Mouse (Mus musculus) bone marrow, adult 2 months (tissue): Measurements from ENCODE around the gene Itsn1. TPM values are rescaled to one million over a fixed set of nuclear protein-coding genes. Genes with fewer than 3 reads are reported as not detected.

Source experiments
- H3K27ac ChIP-seq: fragments of 200-500 bp; 2 replicates; pipeline ENCODE4 v1.5.1; 2012; ENCODE audit warnings: low read depth, mild to moderate bottlenecking, control low read depth, inconsistent platforms, low read length; ENCODE audit not compliant: control insufficient read depth, poor library complexity, insufficient read depth
- H3K4me1 ChIP-seq: fragments of 200-500 bp; 2 replicates; pipeline ENCODE4 v1.6.1; 2011; ENCODE audit warnings: low read length; ENCODE audit not compliant: control insufficient read depth, insufficient read depth
- H3K4me3 ChIP-seq: fragments of 200-500 bp; replicated peaks from 2 replicates; pipeline ENCODE3; 2011; ENCODE audit warnings: mild to moderate bottlenecking, low read depth, low read length, control low read depth; ENCODE audit not compliant: control insufficient read depth
- CTCF ChIP-seq: fragments of 200-500 bp; IDR thresholded peaks from 2 replicates; pipeline ENCODE4 v1.5.1; 2011; ENCODE audit warnings: low read length, control low read depth; ENCODE audit not compliant: control insufficient read depth, insufficient read depth
- POLR2A ChIP-seq: fragments of 200-500 bp; IDR thresholded peaks from 2 replicates; pipeline ENCODE4 v1.6.1; 2011; ENCODE audit warnings: low read depth, mild to moderate bottlenecking, control low read depth, low read length, borderline replicate concordance; ENCODE audit not compliant: control insufficient read depth
- WGBS: fragments of 180-500 bp; shearing (Covaris S2); methylation state at CpG from one replicate; pipeline ENCODE4 v1.1.7; 2018; 5-methylcytosine and 5-hydroxymethylcytosine counted together
- polyA plus RNA-seq: library from polyadenylated mRNA; stranded (reverse); fragments of >200 nt; gene quantifications from 2 replicates; pipeline ENCODE4 v1.2.4, GENCODE M21; 2011; ENCODE audit warnings: low replicate concordance; ENCODE audit not compliant: missing spikeins, insufficient read depth, insufficient read length

Itsn1 gene
- polyA plus RNA-seq, 1 experiment, result 158 TPM

- Histone ChIP-seq H3K27ac (no peak overlapping the region), H3K4me3 (no peak overlapping the region), H3K4me1 (0 out of 2 replicates have a peak, but pooled peaks cover 2% of the 10 kb centered on the region)
- WGBS, result 81% methylated on average over 4 of the region's 4 CpGs
- TF ChIP-seq POLR2A (no peak), CTCF (no peak)
These were observed 24.5 kb downstream of the Itsn1 start for GRCm38 (mm10) chr16:91753611-91754010.

GRCm38 (mm10) chr16:91754957-91755356 lies 25.9 kb downstream of the Itsn1 start:
- TF ChIP-seq CTCF (no peak), POLR2A (no peak)
- WGBS, result 6% methylated on average over 6 of the region's 6 CpGs
- no peak overlapping the region for H3K27ac ChIP-seq

GRCm38 (mm10) chr16:91761202-91761601 lies 32.1 kb downstream of the Itsn1 start:
- H3K27ac ChIP-seq, result no peak overlapping the region
- no peak overlapping the region for H3K4me3 ChIP-seq
- no peaks in the 10 kb centered on the region; the same call in 1 of the 2 replicates for H3K4me1 ChIP-seq
- TF ChIP-seq POLR2A (no peak), CTCF (no peak)
- WGBS, result 83% methylated on average over 9 of the region's 9 CpGs

More at GRCm38 (mm10) chr16:91754957-91755356, 25.9 kb downstream of the Itsn1 start:
- H3K4me1 ChIP-seq, result 0 out of 2 replicates have a peak, but pooled peaks cover 2% of the 10 kb centered on the region
- no peak overlapping the region for H3K4me3 ChIP-seq

GRCm38 (mm10) chr16:91761761-91762160 lies 32.7 kb downstream of the Itsn1 start:
- no peak overlapping the region for H3K27ac ChIP-seq
- H3K4me3 ChIP-seq, result no peak overlapping the region
- 6% methylated on average over 3 of the region's 3 CpGs for WGBS
- H3K4me1 ChIP-seq, result no peaks in the 10 kb centered on the region; the same call in 1 of the 2 replicates
- TF ChIP-seq CTCF (no peak), POLR2A (no peak)

- no peaks in the 10 kb centered on the region; the same call in 1 of the 2 replicates for H3K4me1 ChIP-seq
- TF ChIP-seq POLR2A (no peak), CTCF (no peak)
- WGBS, result 75% methylated on average over 7 of the region's 7 CpGs
- H3K4me3 ChIP-seq, result no peak overlapping the region
- H3K27ac ChIP-seq, result no peak overlapping the region
These were observed 33.4 kb downstream of the Itsn1 start for GRCm38 (mm10) chr16:91762476-91762875.

GRCm38 (mm10) chr16:91763975-91764374 lies 34.9 kb downstream of the Itsn1 start:
- WGBS, result 30% methylated on average over 6 of the region's 6 CpGs
- TF ChIP-seq POLR2A, result no peak
- no peak for TF ChIP-seq CTCF
- Histone ChIP-seq H3K27ac (no peak overlapping the region), H3K4me1 (no peaks in the 10 kb centered on the region; the same call in 1 of the 2 replicates), H3K4me3 (no peak overlapping the region)

- WGBS, result 66% methylated on average over 6 of the region's 6 CpGs
These were observed 35.3 kb downstream of the Itsn1 start for GRCm38 (mm10) chr16:91764414-91764813.

GRCm38 (mm10) chr16:91765121-91765815 lies 36.2 kb downstream of the Itsn1 start:
- Histone ChIP-seq H3K27ac (no peak overlapping the region), H3K4me1 (no peaks in the 10 kb centered on the region; the same call in 1 of the 2 replicates), H3K4me3 (no peak overlapping the region)
- no peak for TF ChIP-seq POLR2A
- TF ChIP-seq CTCF, result no peak
- 86% methylated on average over 15 of the region's 15 CpGs for WGBS

More at GRCm38 (mm10) chr16:91764414-91764813, 35.3 kb downstream of the Itsn1 start:
- Histone ChIP-seq H3K27ac (no peak overlapping the region), H3K4me3 (no peak overlapping the region), H3K4me1 (no peaks in the 10 kb centered on the region; the same call in 1 of the 2 replicates)
- no peak for TF ChIP-seq POLR2A
- no peak for TF ChIP-seq CTCF

GRCm38 (mm10) chr16:91765816-91766210 lies 36.7 kb downstream of the Itsn1 start:
- WGBS, result 89% methylated on average over 15 of the region's 15 CpGs
- no peak overlapping the region for H3K27ac ChIP-seq
- no peaks in the 10 kb centered on the region; the same call in 1 of the 2 replicates for H3K4me1 ChIP-seq
- H3K4me3 ChIP-seq, result no peak overlapping the region
- no peak for TF ChIP-seq CTCF
- no peak for TF ChIP-seq POLR2A
